In the genomic region with DNA sequence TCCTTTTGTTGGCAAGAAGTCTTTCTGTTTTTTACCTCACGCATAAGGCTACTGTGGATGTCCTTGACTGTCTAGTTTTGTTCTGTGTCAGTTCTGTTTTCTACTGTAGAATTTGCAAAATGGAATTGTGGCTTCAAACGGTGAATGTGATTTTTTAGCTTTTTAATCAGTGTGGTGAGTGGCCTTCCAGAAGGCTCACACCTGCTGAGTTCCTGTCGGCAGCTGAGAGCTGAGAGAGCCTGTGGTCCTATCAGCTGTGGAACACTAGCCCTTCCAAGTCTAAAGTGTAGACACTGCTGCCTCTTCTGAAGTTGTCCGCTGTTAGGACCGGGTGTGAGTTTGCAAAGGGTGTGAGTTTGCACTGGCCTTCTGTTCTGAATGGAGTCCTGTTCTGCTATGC, we compare ENCODE assay signal across 22 mouse cellular contexts. TPM values are rescaled to one million over a fixed set of nuclear protein-coding genes. Genes with fewer than 3 reads are reported as not detected.
DNase-seq lines count a peak whose midpoint lies in the region; ATAC-seq and TF ChIP-seq lines count a peak whose summit lies in the region.
"Had no signal": no experiment of that assay in that cellular context is flagged by ENCODE, and none has a peak within 500 bp of the region (broad histone marks: within the 10 kb centered on the region; RNA-seq: fewer than 3 reads in every experiment).

No protein-coding gene starts in this region.

- WGBS in lung, embryonic 14.5 days: 53% methylated on average over 5 of the region's 5 CpGs
- 48% methylated on average over 5 of the region's 5 CpGs for WGBS in stomach, postnatal 0 days
- 79% methylated on average over 5 of the region's 5 CpGs for WGBS in hindbrain, embryonic 10.5 days

- no peaks in the 10 kb centered on the region for H3K27me3 ChIP-seq in lung, embryonic 14.5 days (ENCODE audit: insufficient read depth, low read length)
- no peaks in the 10 kb centered on the region for H3K27me3 ChIP-seq in stomach, postnatal 0 days (ENCODE audit: control insufficient read depth, insufficient read depth, low read length)
- no peaks in the 10 kb centered on the region for H3K27me3 ChIP-seq in hindbrain, embryonic 10.5 days (ENCODE audit: insufficient read depth, poor library complexity, severe bottlenecking)
- H3K27me3 ChIP-seq: forebrain, embryonic 15.5 days; hindbrain, embryonic 12.5 days; intestine, embryonic 15.5 days had no signal

- H3K4me2 ChIP-seq in lung, embryonic 14.5 days: no peak overlapping the region
- no peak overlapping the region for H3K4me2 ChIP-seq in stomach, postnatal 0 days (replicated peaks; ENCODE audit: low read depth)
- H3K4me2 ChIP-seq: forebrain, embryonic 15.5 days; hindbrain, embryonic 12.5 days; intestine, embryonic 15.5 days; liver, embryonic 11.5 days had no signal

- H3K9me3 ChIP-seq in lung, embryonic 14.5 days (ENCODE audit: low read depth, low read length): no peaks in the 10 kb centered on the region
- no peaks in the 10 kb centered on the region for H3K9me3 ChIP-seq in stomach, postnatal 0 days (ENCODE audit: control insufficient read depth, low read length)
- H3K9me3 ChIP-seq in hindbrain, embryonic 10.5 days: no peaks in the 10 kb centered on the region
- H3K9me3 ChIP-seq: forebrain, embryonic 15.5 days; hindbrain, embryonic 12.5 days; intestine, embryonic 15.5 days had no signal

- H3K36me3 ChIP-seq in lung, embryonic 14.5 days (ENCODE audit: insufficient read depth): no peaks in the 10 kb centered on the region
- no peaks in the 10 kb centered on the region for H3K36me3 ChIP-seq in stomach, postnatal 0 days (ENCODE audit: control insufficient read depth, insufficient read depth, low read length)
- H3K36me3 ChIP-seq in hindbrain, embryonic 10.5 days: peaks cover 7% of the 10 kb centered on the region; the same call in 1 of the 2 replicates
- H3K36me3 ChIP-seq: forebrain, embryonic 15.5 days; hindbrain, embryonic 12.5 days; intestine, embryonic 15.5 days had no signal

- no peak for ATAC-seq in lung, embryonic 14.5 days (ENCODE audit: insufficient read depth)
- ATAC-seq in stomach, postnatal 0 days (ENCODE audit: low FRiP score, low TSS enrichment): no peak
- ATAC-seq: forebrain, embryonic 15.5 days; intestine, embryonic 15.5 days had no signal

- TF ChIP-seq CTCF in gastrocnemius, adult 2 months (IDR thresholded peaks at IDR 0.05): no peak
- no peak for TF ChIP-seq CTCF in lung, embryonic 14.5 days (IDR thresholded peaks at IDR 0.05; ENCODE audit: low read depth)
- no peak for TF ChIP-seq CTCF in stomach, postnatal 0 days (IDR thresholded peaks at IDR 0.05; ENCODE audit: low read depth)

- DNase-seq in gastrocnemius, adult 2 months: no peak
- no peak for DNase-seq in gastrocnemius, adult 18-20 months (ENCODE audit: low spot score)
- no peak for DNase-seq in lung, embryonic 14.5 days
- DNase-seq in lung, adult 18-20 months: no peak
- DNase-seq in stomach, postnatal 0 days (ENCODE audit: low spot score): no peak
- DNase-seq in hindbrain, embryonic 10.5 days (ENCODE audit: low spot score): no peak
- DNase-seq: cerebellum, adult 8-10 months; cerebellum, postnatal 25 days; gastrocnemius, postnatal 10 days; kidney, adult 2 months; kidney, postnatal 36 days; lung, postnatal 10 days; midbrain, embryonic 14.5 days; retina, postnatal 1 day; right cerebral cortex, postnatal 14 days had no signal

- no peak overlapping the region for H3K9ac ChIP-seq in lung, embryonic 14.5 days
- no peak overlapping the region for H3K9ac ChIP-seq in stomach, postnatal 0 days (ENCODE audit: low read length)
- H3K9ac ChIP-seq: forebrain, embryonic 15.5 days; hindbrain, embryonic 12.5 days; intestine, embryonic 15.5 days had no signal

- no peak overlapping the region for H3K4me3 ChIP-seq in gastrocnemius, adult 2 months
- no peak overlapping the region for H3K4me3 ChIP-seq in lung, embryonic 14.5 days (ENCODE audit: low read depth, low read length)
- H3K4me3 ChIP-seq in brown adipose tissue, adult 24 weeks (ENCODE audit: insufficient read depth, low read depth, low read length): no peak overlapping the region
- H3K4me3 ChIP-seq in stomach, postnatal 0 days (ENCODE audit: low read depth, low read length): no peak overlapping the region
- no peak overlapping the region for H3K4me3 ChIP-seq in hindbrain, embryonic 10.5 days
- H3K4me3 ChIP-seq: forebrain, embryonic 15.5 days; hindbrain, embryonic 12.5 days; intestine, embryonic 15.5 days; layer of hippocampus, adult 2 months had no signal

- intact Hi-C loops in gastrocnemius, adult 2 months (cut with DNase I): no loop called here

- peak overlapping the region; percentile 43; the same call in 1 of the 2 replicates for H3K27ac ChIP-seq in gastrocnemius, adult 2 months
- H3K27ac ChIP-seq in lung, embryonic 14.5 days (ENCODE audit: low read depth): peak overlapping the region; percentile 32
- H3K27ac ChIP-seq in brown adipose tissue, adult 24 weeks (replicated peaks; ENCODE audit: low read depth, low read length): peak overlapping the region; percentile 56; the same call in 1 of the 2 replicates
- 0 out of 2 replicates have a peak overlapping the region, but pooled peaks have one; percentile 8 for H3K27ac ChIP-seq in stomach, postnatal 0 days (replicated peaks)
- H3K27ac ChIP-seq in hindbrain, embryonic 10.5 days: no peak overlapping the region
- H3K27ac ChIP-seq: forebrain, embryonic 15.5 days; hindbrain, embryonic 12.5 days; hindbrain, postnatal 0 days; intestine, embryonic 15.5 days had no signal

- TF ChIP-seq EP300 in stomach, postnatal 0 days (optimal IDR thresholded peaks at IDR 0.05): no peak

- H3K4me1 ChIP-seq in lung, embryonic 14.5 days (ENCODE audit: insufficient read depth): peaks cover 35% of the 10 kb centered on the region; the same call in 1 of the 2 replicates
- peaks cover 46% of the 10 kb centered on the region for H3K4me1 ChIP-seq in brown adipose tissue, adult 24 weeks (ENCODE audit: control insufficient read depth, insufficient read depth, insufficient read length, low read length)
- H3K4me1 ChIP-seq in stomach, postnatal 0 days (replicated peaks; ENCODE audit: control insufficient read depth, insufficient read depth): no peaks in the 10 kb centered on the region
- H3K4me1 ChIP-seq in hindbrain, embryonic 10.5 days (replicated peaks): peaks cover 21% of the 10 kb centered on the region; the same call in 1 of the 2 replicates

RNA-seq across cellular contexts. Expression of a gene that starts 29.7 kb away (rescaled TPM):
- 10 to 100 TPM in 1 of 2 experiments, 1 to 10 TPM in 1; 6.8 to 15.0 TPM for total RNA-seq in gastrocnemius, adult 2 months (2021)
- total RNA-seq in gastrocnemius, adult 18-20 months (2021): 1 to 10 TPM; 9.3 to 9.5 TPM
- polyA plus RNA-seq in lung, embryonic 14.5 days (2014; fragmentation: Nextera tagmentation; extraction: Ambion mirVana): 3.9 and 5.3 TPM in 2 replicates
- 14.5 and 22.4 TPM in 2 replicates for polyA plus RNA-seq in brown adipose tissue, adult 24 weeks (2012; ENCODE audit: insufficient read depth, insufficient read length, missing spikeins)
- polyA plus RNA-seq in stomach, postnatal 0 days (2015; fragmentation: Nextera tagmentation; extraction: Ambion mirVana): 1.4 and 1.9 TPM in 2 replicates
- 2.1 and 2.6 TPM in 2 replicates for polyA plus RNA-seq in hindbrain, embryonic 10.5 days (2016; fragmentation: Nextera tagmentation; extraction: Ambion mirVana)
